Mouse (Mus musculus) c-Kit-positive CD71-negative TER-119-negative erythroid progenitor cells, embryonic 14.5 days (primary cell): ENCODE measurements at regions not wholly inside any gene's neighbourhood (a gene's known extent, or its start where the extent isn't known, plus 50 kb on each side); places are given as distances from the start of the nearest gene placed in this dataset.

Experiments
- DNase-seq: peaks from one replicate; pipeline ENCODE4 v3.0.0-alpha.2; 2013; ENCODE audit warnings: low read depth

GRCm38 (mm10) chr12:109891206-109891605 lies 291.1 kb upstream of the Rtl1 start:
- DNase-seq: no peak

- no peak for DNase-seq
Observed at GRCm38 (mm10) chr12:109892834-109893233, 292.7 kb upstream of the Rtl1 start.

DNA sequence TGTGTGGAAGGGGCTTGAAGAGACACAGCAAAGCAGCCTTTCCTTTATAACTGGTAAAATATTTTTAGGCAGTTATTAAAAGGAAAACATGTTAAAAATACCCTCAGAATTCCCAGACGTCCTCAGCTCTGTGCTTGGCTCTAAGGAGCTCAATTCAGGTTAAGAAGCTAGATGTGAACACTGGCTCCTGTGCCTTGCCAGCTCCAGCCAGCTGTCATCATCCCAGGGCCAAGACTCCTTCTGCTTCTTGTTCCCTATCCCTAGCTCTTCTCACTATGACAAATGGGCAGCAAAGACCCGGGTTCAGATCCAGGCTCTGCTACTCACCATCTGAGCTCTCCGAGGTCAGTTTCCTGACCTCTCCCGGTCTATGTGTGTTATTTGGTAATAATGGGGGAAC lies 293.5 kb upstream of the Rtl1 start:
- DNase-seq: no peak

DNA sequence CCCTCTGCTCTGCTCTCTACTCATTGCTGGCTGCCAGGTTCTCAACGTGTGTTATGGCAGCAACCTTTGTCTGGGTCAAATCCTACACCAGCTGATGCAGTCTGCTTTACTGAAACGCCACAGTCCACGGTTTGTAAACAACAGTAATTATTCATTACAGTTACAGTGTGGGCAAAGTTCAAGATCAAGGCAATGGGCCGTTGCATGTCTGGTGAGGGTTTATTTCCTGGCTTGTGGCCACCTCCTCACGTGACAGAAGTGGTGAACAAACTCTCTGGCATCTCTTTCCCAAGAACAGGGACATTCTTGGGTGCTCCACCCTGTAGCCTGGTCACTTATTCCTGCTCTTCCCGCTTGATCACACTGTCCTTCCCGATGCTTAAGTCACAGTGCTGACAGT lies 295.3 kb upstream of the Rtl1 start:
- no peak for DNase-seq

DNA sequence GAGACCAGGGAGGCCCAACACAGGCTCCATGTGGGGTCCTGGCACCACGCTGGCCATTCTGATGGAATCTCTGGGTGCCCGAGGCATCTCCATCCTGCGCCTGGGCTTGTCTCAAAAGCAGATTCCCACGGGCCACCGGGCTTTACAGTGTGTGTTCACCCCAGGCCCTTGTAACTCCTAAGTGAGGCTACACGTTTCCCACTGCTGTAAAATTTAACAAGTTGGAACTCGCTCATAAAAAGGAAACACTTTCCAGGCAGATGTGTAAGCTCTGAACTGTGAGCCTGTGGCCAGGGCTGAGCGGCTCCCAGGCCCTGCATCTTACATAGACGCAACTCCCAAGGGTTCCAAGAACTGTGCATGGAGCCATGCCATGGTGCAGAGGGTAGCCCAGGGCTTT lies 296.3 kb upstream of the Rtl1 start:
- no peak for DNase-seq

DNA sequence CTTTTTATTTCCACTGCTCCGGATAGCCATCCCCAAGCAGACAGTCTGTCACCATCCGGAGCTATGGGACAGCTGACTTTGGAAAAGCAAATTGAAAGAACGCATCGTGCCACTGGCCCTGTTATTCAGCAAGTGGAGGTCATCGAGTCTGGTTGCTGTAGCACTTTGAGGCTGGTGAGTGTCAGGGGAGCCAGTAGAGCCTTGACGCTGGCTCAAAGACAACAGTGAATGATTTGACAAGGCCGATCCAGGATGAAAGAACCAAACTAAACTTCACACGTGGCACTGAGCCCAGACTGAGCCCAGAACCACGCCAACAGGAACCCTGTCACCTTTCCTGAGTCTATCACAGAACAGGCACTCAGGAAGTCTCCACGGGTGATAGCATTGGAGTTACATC lies 296.8 kb upstream of the Rtl1 start:
- DNase-seq: no peak

- no peak for DNase-seq
Observed at GRCm38 (mm10) chr12:109897861-109898385, 297.8 kb upstream of the Rtl1 start.

DNA sequence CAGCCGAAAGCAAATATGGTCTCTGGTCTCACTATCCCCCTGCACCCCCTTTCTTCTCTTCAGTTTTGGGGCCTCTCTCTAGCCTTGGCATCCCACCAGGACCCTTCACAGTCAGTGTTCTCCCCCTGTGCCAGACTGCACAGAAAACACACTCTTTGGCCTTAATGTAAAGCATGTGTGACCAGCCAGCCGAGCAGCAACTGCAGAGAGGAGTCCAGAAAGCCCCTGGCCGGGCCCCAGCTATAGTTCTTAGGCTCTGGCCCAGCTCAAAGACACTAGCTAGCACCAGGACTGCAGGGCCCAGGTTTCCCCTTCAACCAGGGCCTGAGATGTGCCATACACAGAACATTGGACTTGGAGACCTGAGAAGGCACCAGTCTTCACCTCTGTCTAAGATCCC lies 299.3 kb upstream of the Rtl1 start:
- no peak for DNase-seq

DNA sequence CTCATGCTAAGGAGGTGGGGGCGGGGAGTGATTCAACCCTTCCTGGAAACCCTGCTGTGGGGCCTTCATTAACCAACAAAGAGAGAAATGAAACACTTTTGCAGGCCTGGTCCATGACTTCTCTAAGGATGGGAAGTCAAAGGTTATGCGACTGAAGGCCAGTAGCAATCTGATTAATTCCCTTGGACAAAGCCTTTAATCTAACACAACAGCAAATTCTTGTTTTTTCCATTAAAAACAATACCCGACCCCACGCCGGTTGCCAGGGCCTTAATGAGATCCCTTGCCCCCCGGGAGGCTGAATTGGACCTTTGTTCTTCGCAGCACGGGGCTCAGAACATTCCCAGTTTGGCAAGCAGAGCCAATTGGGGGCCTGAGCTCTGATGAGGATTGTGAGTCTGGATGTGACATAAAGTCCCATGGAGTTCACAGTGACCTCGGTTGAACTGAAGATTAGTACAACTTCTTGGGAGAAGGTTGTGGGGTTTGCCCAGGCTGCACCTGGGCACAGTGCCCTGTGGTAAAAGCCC lies 310.9 kb upstream of the Rtl1 start:
- no peak for DNase-seq

DNA sequence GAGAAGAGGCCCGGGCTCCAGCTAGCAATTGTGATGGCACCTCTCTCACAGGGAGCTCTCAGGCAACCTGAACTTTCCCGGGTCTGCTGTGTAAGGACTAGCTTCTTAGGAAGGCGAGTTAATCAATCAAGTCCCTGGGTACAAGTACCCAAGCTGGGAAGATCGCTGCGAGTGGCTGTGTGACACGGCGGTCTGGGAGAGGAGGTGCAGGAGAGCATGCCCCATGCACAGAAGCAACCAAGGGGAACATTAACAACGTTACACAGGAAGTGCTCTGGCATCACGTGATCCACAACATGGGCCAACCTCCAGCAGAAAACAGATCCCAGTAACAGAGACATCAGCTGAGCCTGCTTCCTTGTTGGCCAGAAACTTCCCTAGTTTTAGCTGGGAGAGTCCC lies 311.4 kb upstream of the Rtl1 start:
- DNase-seq: no peak

- DNase-seq: no peak
Observed at GRCm38 (mm10) chr12:109917761-109918160, 317.6 kb upstream of the Rtl1 start.

DNA sequence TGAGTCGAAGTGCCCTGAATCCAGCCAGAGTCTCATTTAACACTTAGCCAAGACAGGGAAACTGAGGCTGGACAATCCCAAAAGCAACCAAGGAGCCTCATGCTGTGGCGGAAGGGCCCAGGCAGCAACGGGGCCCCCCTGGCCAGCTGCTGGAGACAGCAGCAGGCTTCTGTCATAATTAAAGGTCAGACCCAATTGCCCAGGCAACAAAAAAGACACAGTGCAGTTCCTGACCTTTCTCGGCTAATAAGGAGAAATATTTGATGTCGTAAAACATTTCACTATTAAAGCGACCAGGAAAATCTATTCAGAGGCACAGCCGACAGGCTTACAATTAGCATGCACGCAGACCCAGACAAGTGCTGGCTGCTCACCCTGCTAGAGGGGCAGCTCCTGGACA lies 318.8 kb upstream of the Rtl1 start:
- DNase-seq: no peak

DNA sequence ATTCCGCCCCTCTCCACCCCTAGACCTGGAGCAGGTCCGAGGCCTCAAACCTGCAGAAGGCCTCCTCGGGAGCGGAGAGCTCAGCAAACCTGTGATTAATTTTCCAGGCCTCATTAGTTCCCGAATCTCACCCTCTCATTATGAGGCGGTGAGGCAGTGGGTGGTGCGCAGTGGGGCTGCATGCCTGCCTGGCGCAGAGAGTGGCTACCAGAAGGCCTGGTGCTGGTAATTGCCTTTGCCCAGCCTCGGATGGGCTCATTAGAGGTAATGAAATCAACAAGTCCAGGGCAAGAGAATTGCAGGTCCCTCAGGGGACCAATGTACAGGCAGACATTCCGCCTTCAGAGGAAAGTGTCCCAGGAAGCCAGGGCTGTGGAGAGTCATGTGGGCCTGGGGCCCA lies 322.0 kb upstream of the Rtl1 start:
- no peak for DNase-seq

DNA sequence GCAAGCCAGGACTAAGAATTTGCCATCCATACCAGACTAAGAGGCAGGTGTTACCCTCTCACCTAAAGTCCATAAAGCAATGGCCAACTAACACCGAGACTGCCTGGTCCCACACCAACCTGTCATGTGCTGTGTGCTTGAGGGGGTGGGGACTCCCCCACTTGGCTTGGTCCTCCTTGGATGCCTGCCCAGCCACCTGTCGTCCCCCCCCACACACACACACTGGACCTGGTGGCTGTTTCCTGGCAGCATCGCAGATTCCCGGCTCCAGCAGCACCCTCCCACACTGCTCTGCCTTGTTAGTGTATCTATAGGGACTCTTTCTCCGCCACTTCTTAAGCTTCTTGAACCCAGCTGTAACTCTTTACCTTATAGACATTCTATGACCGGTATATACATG lies 325.7 kb upstream of the Rtl1 start:
- no peak for DNase-seq

- DNase-seq: no peak
Observed at GRCm38 (mm10) chr12:109926643-109927042, 326.5 kb upstream of the Rtl1 start.

- DNase-seq: no peak
Observed at GRCm38 (mm10) chr12:109946179-109946578, 332.7 kb upstream of the Dio3 start.

GRCm38 (mm10) chr12:109946936-109947335 lies 331.9 kb upstream of the Dio3 start:
- no peak for DNase-seq

GRCm38 (mm10) chr12:109947886-109948433 lies 330.9 kb upstream of the Dio3 start:
- no peak for DNase-seq

DNA sequence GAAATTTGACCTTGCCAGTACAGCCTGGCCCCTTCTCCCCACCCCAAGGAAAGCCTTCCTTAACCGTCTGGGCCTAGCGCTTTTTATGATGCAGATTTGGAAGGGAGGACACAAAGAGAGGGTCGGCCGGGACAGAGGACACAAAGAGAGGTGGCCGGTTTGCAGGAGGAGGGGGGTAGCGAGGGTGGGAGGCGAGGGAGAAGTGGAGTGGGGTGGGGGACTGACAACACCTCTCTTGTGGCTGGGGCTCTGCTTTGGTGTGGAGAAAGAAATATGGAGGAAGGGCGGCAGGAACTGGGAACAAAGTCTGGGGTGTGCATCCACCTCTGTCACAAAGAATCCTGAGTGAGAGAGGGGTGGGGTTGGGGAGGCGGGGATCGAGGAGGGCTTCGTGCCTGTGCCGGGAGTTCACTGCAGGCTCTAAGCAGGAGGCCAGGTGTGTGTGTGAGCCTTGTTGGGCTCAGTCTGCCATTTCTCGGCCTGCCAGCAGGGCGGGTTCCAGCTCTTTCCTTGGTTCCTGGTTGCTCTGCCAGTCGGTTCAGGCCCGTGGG lies 330.4 kb upstream of the Dio3 start:
- no peak for DNase-seq

GRCm38 (mm10) chr12:109949231-109949965 lies 329.5 kb upstream of the Dio3 start:
- no peak for DNase-seq

- DNase-seq: no peak
Observed at GRCm38 (mm10) chr12:109950632-109951031, 328.2 kb upstream of the Dio3 start.

GRCm38 (mm10) chr12:109951473-109951872 lies 327.4 kb upstream of the Dio3 start:
- DNase-seq: no peak

- no peak for DNase-seq
Observed at GRCm38 (mm10) chr12:109951884-109952456, 326.9 kb upstream of the Dio3 start.
